Mouse (Mus musculus) erythroblast, adult 5-6 weeks (primary cell): ENCODE data around the gene Hnrnpd. TPM values are rescaled to one million over a fixed set of nuclear protein-coding genes. Genes with fewer than 3 reads are reported as not detected.

Source experiments
- ATAC-seq: replicated peaks from 2 replicates; pipeline ENCODE4 v1.8.0; 2016; ENCODE audit warnings: moderate number of reproducible peaks, mild to moderate bottlenecking, moderate TSS enrichment, inconsistent platforms; ENCODE audit not compliant: poor library complexity, low FRiP score, severe bottlenecking
- total RNA-seq, 2 experiments: library from RNA; stranded (forward) in 1 of 2; stranded (reverse) in 1 of 2; fragments of 150-400 nt in 1 of 2; fragments of 200-764, 138-1000 nt in 1 of 2; gene quantifications; 2 replicates each; pipeline versions ENCODE4 v1.2.3 to v1.2.4; 2015 to 2017; ENCODE audit warnings: low replicate concordance in 2 of 2

Hnrnpd gene
- total RNA-seq, 2 experiments from 2014 or later: 56.6 to 107 TPM

DNA sequence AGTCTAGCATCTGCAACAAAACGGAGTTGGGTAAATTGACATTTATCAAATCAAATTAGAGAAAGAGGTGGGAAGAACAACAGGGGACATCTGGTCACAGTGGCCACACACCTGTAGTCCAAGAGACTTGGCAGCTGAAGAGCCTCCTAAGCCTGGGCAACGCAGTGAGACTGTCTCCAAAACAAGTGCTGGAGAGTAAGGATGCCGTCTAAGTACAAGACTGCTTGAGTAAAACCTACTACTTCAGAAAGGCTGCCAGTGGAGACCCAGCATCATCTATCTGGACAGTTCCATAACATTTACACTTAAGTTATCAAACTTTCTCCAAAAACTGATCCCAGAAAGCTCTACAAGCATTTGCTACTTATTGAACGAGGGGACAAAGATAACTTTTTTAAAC is 3.7 kb downstream of the Hnrnpd start:
- ATAC-seq: no peak

DNA sequence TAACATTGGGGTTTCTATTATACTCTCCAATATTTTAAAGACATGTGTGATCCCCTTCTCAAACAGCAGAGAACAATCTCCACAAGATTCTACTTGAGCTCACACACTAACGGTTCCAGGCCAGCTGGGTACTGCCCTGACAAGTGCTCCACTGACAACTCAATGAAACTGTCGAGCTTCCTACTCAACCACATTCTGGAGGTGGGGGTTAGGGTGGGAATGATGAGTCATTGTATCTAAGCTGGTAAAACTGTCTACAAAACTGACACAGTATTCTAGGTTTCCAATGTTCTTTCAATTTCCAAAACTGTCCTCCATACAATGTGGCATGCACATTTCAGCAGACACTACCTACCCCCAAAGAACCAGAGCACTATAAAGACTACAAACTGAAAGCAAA is 4.8 kb downstream of the Hnrnpd start:
- ATAC-seq: no peak

DNA sequence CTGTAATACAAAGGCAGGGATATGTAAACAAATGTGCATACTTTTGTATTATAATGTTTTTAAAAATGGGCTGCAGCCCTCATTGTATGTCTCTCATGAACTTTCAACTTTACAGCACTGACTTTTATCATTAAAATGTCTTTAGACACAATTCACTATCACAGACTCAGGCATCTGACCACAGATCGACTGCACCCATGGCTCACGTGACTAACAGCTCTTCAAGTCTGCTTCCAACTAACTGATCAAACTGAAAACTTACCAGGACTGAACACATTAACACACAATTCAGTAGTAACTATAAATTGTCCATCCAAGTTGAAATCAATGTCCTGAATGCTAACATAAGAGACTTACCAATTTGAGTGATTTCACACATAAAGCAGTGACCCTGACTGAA is 18.8 kb downstream of the Hnrnpd start:
- no peak for ATAC-seq

DNA sequence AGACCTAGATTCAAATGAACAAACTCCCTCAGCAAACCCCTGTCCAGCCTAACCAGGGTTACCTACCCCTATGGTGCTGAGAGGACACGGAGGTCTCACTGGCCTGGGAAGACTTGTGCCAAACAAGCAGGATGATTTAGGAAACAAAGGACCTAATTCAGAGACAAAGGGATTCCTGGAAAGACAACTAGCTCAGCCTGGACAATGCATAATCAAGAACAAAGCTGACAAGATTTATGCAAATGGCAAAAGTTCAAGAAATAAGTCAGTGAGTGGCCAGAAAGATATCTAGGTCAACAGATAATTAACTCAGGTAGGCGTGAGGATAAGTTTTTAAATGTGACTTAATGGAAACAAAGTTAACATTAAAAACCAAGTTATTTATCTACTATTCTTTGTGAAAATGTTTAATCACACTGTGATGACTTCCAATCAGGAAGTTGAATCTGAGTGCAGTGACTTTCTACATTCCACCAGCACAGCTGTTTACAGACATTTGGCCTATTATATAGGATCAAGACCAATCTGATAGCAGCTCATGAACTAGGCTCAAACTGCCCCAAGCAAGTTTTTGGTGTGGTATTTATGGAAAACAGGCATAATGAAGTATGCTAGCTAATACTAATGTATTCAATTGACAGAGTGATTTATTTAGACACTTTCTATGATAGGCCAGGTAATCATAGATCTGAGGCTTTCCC is 19.4 kb downstream of the Hnrnpd start:
- no peak for ATAC-seq

DNA sequence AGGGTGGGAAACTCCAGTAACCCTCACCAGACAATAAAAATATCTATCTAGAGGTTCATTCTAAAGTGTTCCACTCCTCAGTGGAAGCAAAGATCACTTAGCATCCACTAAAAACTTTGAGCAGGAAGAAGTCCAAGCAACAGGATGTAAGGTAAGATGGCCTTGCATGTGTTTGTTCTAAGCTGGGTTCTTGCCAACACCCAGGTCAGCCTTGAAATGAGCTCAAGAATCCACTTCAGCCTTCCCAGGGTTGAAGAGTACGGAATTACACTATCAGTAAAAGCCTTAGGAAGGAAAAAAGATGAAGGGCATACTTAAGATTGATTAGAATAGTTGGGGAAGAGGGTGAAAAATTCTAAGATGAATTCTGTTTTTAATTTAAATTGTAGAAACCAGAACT is 20.1 kb downstream of the Hnrnpd start:
- no peak for ATAC-seq

DNA sequence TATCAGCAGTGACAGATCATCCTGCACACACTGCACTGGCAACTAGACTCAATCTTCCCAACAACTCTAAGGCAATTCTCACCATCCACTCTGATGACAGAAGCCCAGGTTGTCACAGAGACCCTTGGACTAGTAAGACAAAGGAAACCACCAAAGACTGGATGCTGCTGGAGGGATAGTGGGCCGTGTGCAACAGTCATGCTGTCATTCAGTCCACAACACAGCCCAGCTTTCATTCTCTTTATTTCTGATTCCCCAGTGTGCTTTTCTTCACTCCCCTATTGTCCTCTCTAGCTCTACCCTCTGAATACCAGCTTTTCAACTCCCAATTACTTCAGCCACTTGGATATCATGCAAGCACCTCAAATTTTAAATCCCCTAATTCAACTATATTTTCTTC is 24.9 kb downstream of the Hnrnpd start:
- ATAC-seq: no peak

DNA sequence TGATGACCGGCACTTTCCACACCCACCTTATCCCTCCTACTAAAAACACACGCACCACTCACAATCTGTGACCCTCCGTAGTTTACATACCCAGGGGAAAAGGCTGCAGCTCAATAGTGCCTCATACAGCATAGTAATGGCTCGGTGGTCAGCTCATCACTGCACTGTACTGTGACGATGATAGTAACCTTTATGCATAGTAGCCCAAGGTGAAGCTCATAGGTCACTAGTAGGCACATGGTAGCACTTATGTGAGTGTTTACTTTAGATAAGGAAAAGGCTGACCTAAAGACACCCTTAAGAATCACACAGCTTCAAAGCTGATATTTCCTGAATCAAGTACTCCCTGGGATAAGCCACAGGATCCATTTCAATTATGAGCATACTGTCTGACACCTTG is 26.2 kb downstream of the Hnrnpd start:
- no peak for ATAC-seq

DNA sequence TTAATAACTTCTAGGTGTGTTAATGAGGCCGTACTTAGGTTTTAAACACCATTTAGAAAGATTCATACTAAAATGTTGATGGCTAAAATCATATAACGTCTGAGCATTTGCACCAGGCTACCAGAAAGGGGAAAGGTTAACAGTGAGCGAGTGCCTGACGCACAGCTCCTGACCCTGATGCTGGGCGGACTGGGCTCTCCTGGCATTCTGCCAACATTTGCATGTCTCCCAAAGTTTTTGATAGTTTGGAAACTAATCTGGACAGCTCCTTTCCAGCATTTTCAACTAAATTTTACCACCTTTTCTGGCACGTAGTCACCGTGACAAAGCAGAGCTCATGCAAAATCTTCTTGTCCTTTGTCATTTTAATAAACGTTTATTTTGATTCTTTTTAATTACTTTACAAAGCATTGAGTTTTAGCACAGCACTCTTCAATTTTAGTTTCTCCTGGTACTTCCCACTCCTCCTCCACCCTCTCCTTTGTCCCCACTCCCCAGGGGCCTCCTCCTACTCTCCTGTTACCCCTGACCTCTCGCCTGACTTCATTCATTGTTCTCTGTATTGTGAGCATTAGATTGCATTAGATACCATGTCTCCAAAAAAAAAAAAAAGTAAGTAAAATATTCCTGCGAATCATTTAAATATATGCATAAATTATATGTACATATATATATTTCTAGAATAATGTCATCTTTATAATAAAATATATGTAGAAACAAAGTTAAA is 36.8 kb downstream of the Hnrnpd start:
- ATAC-seq: no peak

DNA sequence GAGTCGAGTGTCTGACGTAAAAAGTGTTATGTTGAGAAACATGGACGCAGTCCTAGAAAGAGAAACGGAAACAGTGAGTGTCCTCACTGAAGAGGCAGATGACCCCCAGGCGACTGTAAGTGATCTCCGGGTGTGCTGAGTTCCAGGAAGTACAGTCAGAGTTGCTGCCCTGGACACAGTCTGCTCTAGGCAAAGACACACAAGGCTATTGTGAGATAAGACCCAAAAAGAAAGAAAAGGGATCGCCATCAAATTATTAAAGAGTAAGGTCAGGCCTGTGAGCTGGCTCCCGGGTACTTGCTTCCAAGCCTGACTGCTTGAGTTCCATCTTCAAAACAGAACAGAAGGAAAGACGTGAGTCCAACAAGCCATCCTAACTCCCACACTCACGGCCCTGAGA is 37.5 kb downstream of the Hnrnpd start:
- no peak for ATAC-seq

DNA sequence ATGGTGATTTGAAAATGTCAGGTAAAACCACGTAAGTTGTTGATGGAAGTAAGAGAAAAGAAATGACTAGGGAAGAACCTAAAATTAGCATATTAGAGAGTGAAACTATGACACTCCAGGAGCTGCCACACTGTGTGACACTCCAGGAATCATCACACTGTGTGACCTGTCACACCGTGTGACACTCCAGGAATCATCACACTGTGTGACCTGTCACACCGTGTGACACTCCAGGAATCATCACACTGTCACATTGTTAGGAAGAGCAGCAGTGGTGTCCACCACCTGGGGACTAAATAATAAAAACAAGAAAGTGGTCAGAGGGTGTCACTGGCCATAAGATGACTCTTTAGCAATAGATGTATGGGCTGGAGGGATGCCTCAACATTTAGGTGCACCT is 39.3 kb downstream of the Hnrnpd start:
- no peak for ATAC-seq

DNA sequence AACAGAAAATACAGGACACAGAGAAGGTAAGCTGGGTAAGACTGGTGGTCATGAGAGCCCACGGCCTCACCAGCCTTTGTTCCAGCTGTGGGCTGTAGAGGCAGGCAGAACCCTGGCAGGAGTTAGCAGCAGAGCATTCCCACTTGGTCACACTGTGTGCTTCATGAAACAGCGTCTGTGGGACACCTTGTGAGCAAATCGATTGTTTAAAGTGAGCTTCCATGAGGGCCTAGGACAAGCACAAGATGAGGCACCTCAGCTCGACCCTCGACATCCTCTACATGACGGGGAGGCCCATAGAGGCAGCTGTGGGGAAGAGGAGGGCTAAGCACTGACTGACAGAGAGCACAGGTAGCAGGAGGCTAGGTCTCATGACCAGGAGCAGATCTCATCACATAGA is 46.8 kb downstream of the Hnrnpd start:
- ATAC-seq: no peak

DNA sequence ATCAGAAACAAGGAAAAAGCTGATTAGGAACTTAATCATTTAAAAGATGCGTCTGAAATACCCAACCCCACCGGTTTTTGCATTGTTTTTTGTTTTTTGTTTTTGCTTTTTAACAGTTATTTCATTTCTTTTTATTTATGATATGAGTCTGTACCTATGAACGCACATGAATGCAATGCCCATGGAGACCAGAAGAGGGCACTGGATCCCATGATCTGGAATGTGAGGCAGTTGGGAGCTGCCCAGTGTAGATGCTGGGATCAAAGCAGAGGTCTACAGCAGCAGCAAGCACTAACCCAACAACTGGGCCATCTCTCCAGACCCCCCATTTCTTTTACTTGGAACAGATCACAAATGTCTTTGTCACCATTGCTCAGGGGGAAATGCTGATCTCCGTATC is 50.8 kb downstream of the Hnrnpd start:
- ATAC-seq: peak; percentile 83

DNA sequence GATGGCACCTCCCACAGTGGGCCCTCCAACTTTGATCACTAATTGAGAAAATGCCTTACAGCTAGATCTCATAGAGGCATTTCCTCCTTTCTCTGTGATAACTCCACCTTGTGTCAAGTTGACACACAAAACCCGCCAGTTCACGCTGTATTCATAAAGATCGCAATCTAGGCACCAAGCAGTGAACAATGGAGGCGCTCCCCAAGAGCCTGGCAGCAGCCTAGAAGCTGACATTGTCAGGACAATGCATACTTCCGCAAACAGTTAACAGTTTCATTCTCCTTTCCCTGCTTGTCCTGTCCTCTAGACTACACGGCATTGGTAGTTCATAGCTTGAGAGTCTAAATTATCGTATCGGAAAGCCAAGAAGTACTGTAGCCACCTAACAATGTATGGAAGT is 56.7 kb downstream of the Hnrnpd start:
- ATAC-seq: no peak

DNA sequence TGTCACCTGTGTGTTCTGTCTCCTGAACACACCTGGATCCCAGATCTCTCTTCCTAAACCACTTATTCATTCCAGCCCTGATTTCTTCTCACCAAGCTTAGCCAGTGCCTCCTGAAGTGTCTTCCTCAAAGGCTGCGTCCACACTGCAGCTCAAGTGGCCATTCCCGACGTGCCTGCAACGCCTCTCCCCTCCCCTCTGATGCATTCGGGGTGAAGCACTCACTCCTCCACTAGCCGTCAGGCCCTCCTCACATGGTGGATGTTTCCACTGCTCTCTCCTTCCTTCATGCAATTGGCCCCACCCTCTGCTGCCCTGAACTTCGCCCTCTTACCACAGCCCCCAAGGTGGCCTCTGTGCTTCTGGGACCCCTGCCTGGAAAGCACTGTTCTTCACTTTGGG is 63.2 kb downstream of the Hnrnpd start:
- ATAC-seq: no peak

DNA sequence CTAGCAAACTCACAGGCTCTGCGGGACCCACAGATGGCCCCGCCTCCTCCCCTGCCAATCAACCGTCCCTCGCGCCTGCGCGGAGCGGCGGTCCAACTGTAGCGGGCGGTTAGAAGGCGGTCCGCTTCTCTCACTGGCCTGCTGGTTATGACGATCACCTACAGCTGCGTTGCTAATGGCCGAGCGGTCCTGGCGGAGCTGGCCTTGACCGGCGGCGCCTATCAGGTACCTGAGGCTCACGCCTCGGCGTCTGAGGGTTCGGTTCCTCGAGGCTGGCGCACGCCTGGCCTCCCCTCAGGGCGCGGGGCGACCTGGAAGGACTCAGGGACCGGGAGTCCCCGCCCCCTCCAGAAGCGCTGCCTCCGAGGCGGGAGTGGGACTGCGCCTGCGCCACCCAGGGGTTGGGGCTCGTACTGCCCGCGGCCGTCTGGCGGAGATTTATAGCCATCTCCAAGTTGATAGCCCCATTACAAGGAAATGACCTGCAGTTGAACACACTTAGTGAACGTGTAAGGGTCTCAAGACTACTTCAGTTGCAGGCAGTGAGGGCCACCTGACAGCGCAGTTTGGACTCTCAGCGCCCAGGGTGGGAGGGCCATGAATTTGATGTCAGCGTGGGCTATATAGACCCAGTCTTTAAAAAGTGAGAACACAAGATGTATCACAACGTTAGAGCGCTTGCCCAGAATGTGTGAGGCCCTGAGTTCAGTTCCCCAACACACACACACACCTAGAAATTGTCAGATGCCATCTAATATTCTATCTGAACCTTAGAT is 72.4 kb downstream of the Hnrnpd start, which contains the start of gene Vamp9:
TSS of gene Vamp9 (plus strand) at position 74 of the 776 bp plus-strand sequence.
- ATAC-seq: no peak; the same call in 1 of the 2 replicates

Other genes with a start within 250 kb of the Hnrnpd start
- 2.9 TPM in 1 of 2 replicates, not detected in the other for gene Rasgef1b, start 249.9 kb downstream of the Hnrnpd start, total RNA-seq (2015; ENCODE audit: low replicate concordance)
- 1.3 TPM in 1 of 2 replicates, not detected in the other for gene Rasgef1b, start 249.9 kb downstream of the Hnrnpd start, total RNA-seq (2017; ENCODE audit: low replicate concordance)
- not detected in 2 replicates for gene Vamp9, start 72.7 kb downstream of the Hnrnpd start, total RNA-seq (2015; ENCODE audit: low replicate concordance)
- not detected in 2 replicates for gene Vamp9, start 72.7 kb downstream of the Hnrnpd start, total RNA-seq (2017; ENCODE audit: low replicate concordance)
- gene 4930524J08Rik, start 123 bp upstream of the Hnrnpd start, total RNA-seq (2015; ENCODE audit: low replicate concordance): 2.5 TPM in 1 of 2 replicates, not detected in the other
- 1.4 TPM in 1 of 2 replicates, not detected in the other for gene 4930524J08Rik, start 123 bp upstream of the Hnrnpd start, total RNA-seq (2017; ENCODE audit: low replicate concordance)
- 78.4 and 82.3 TPM in 2 replicates for gene Hnrnpdl, start 60.7 kb upstream of the Hnrnpd start, total RNA-seq (2015; ENCODE audit: low replicate concordance)
- 106 and 110 TPM in 2 replicates for gene Hnrnpdl, start 60.7 kb upstream of the Hnrnpd start, total RNA-seq (2017; ENCODE audit: low replicate concordance)
- gene Enoph1, start 61.0 kb upstream of the Hnrnpd start, total RNA-seq (2015; ENCODE audit: low replicate concordance): 8.4 and 11.5 TPM in 2 replicates
- 3.8 and 7.2 TPM in 2 replicates for gene Enoph1, start 61.0 kb upstream of the Hnrnpd start, total RNA-seq (2017; ENCODE audit: low replicate concordance)
- gene Tmem150c, start 180.9 kb upstream of the Hnrnpd start, total RNA-seq (2015; ENCODE audit: low replicate concordance): 0.42 TPM in 1 of 2 replicates, not detected in the other
- 0.28 TPM in 1 of 2 replicates, not detected in the other for gene Tmem150c, start 180.9 kb upstream of the Hnrnpd start, total RNA-seq (2017; ENCODE audit: low replicate concordance)